9 mouse cellular contexts compared by ENCODE assay signal in the genomic region with DNA sequence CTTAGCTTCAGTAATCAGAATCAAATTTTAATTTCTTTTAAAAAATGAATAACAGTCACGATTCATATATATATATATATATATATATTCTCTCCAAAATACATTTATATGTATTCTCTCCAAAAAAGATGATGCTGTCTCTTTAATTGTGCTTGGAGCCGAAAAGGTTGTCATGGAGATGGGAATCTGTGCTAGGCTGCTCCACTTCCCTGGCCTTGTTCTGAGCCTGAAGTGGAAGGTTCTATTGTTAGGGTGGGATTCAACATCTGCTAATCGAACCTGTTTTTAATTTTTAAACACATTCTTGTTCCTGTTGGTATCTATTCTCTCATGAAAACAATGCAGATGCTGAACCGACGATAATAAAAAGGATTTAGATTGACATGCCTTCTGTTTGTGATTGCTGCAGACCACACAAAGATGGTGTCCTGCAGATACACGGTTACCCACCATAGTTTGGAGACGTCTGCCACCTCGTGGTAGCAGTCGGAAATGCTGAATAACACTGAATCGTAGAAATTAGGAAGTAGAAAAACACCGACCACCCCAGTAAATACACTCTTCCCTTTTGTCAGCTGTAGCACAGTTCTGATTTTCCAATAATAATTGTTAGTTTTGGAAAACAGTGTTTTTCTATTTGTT.
DNase-seq lines count a peak whose midpoint lies in the region; ATAC-seq lines count a peak whose summit lies in the region.
"Had no signal": no experiment of that assay in that cellular context is flagged by ENCODE, and none has a peak within 500 bp of the region (broad histone marks: within the 10 kb centered on the region; RNA-seq: fewer than 3 reads in every experiment).

No protein-coding gene starts in this region.

- no peaks in the 10 kb centered on the region for H3K27me3 ChIP-seq in hindbrain, embryonic 15.5 days

- H3K27ac ChIP-seq in hindbrain, embryonic 15.5 days (replicated peaks) = no peak overlapping the region
- H3K27ac ChIP-seq: macrophage had no signal

- 0 out of 2 replicates have a peak overlapping the region, but pooled peaks have one; percentile 21 for H3K4me2 ChIP-seq in hindbrain, embryonic 15.5 days

- DNase-seq in adipocyte (ENCODE audit: low spot score) = peak; percentile 79
- DNase-seq in cerebellum, adult 9-11 months = peak; percentile 37
- peak; percentile 36 to 93 for DNase-seq in frontal cortex, adult 2 months (ENCODE audit: extremely low spot score in 1 of 2, low spot score in 1 of 2)
- DNase-seq in layer of hippocampus, postnatal 10 days (ENCODE audit: low spot score in 2 of 2) = peak; percentile 93 to 94
- DNase-seq in lung, postnatal 25 days (ENCODE audit: low spot score) = peak; percentile 45
- DNase-seq in retina, postnatal 1 day = peak; percentile 90

- no peaks in the 10 kb centered on the region for H3K36me3 ChIP-seq in hindbrain, embryonic 15.5 days

- H3K9me3 ChIP-seq in hindbrain, embryonic 15.5 days = no peaks in the 10 kb centered on the region

- H3K4me3 ChIP-seq in hindbrain, embryonic 15.5 days = no peak overlapping the region

- H3K9ac ChIP-seq in hindbrain, embryonic 15.5 days = no peak overlapping the region

- no peaks in the 10 kb centered on the region for H3K4me1 ChIP-seq in hindbrain, embryonic 15.5 days (replicated peaks)

- 14% methylated on average over 11 of the region's 11 CpGs for WGBS in hindbrain, embryonic 15.5 days

- peak; percentile 93 for ATAC-seq in hindbrain, embryonic 15.5 days (ENCODE audit: low FRiP score, low read depth)
- no peak for ATAC-seq in inflammation-experienced regulatory T-cells, adult 6 months

Comparison
In these comparisons a context has a peak if more than half of its experiments do, and no peak if none do; other contexts are left out.
1. DNase-seq: peak in every context shown above with its lines; median percentile 94 in layer of hippocampus, postnatal 10 days; 90 in retina, postnatal 1 day; 79 in adipocyte; 64 in frontal cortex, adult 2 months; 45 in lung, postnatal 25 days; 37 in cerebellum, adult 9-11 months.